16 mouse cellular contexts compared by ENCODE assay signal in the genomic region with DNA sequence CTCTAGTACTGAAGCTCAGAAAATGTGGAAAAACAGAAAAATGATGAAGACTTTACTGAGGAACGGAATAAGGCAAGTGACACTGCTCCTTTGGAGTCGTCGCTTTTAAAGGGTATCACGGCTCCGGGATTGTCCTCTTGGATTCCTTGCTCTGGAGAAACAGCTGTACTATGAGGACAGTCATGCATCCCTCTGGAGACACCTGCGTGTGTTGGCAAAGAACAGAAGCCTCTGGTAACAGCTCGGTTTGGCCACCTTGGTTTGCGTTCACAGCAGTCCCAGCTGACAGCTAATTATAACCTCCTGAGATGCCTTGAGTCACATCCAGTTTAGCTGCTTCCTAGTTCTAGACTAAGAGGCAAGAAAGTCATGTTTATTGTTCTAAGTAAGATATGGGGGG.
"Had no signal": no experiment of that assay in that cellular context is flagged by ENCODE, and none has a peak within 500 bp of the region (broad histone marks: within the 10 kb centered on the region; RNA-seq: fewer than 3 reads in every experiment).

No protein-coding gene starts in this region.

- DNase-seq: cerebellum, adult 8-10 months; cerebellum, adult 9-10 months; cerebellum, adult 9-11 months; cerebellum, postnatal 10 days; cerebellum, postnatal 14 days; cerebellum, postnatal 25 days; cerebellum, postnatal 36 days; embryo, embryonic 11 days; forebrain, postnatal 0 days; gastrocnemius, adult 2 months; gastrocnemius, postnatal 10 days; gastrocnemius, postnatal 14 days; gastrocnemius, postnatal 25 days; gastrocnemius, postnatal 36 days; heart, adult 18-20 months; heart, adult 2 months had no signal
